Mouse (Mus musculus) heart, postnatal 36 days (tissue): ENCODE measurements around the gene Efemp2. TPM values are rescaled to one million over a fixed set of nuclear protein-coding genes. Genes with fewer than 3 reads are reported as not detected.
"Not testable (repeated sequence)": the region's sequence is repeated elsewhere in the genome, so short reads cannot be mapped to it uniquely, and the experiment has no call there.

Experiments used
- DNase-seq, 2 experiments: peaks; one replicate each; pipeline ENCODE4 v3.0.0; 2021 to 2022
- intact Hi-C: fragments of 180-260 bp; cut with DNase I; formaldehyde crosslinking; loops from one replicate; pipeline ENCODE4 v1.15.1; 2025
- total RNA-seq, 2 experiments: library from RNA; stranded (reverse); gene quantifications; 2 replicates each; pipeline ENCODE4 v1.2.3; 2021

Gene Efemp2
- total RNA-seq, 2 experiments from 2014 or later: 9.0 to 9.8 TPM

- intact Hi-C loops: loop anchor here (2.0 kb wide), 1 partner anchor 20 kb away; the partner anchor contains the start of gene Snx32
Measured at GRCm38 (mm10) chr19:5490898-5491708, 17.3 kb downstream of the Efemp2 start.

GRCm38 (mm10) chr19:5492641-5493040, 18.9 kb downstream of the Efemp2 start:
- DNase-seq: no peak
- intact Hi-C loops: no loop called here

More at GRCm38 (mm10) chr19:5490898-5491708, 17.3 kb downstream of the Efemp2 start:
- DNase-seq: peak; percentile 87 to 92

GRCm38 (mm10) chr19:5493301-5493721, 19.6 kb downstream of the Efemp2 start:
- DNase-seq, intact Hi-C loops: not testable (repeated sequence)

- no peak for DNase-seq
- intact Hi-C loops: no loop called here
Measured at GRCm38 (mm10) chr19:5494314-5494713, 20.6 kb downstream of the Efemp2 start.

GRCm38 (mm10) chr19:5495353-5496051, 21.7 kb downstream of the Efemp2 start:
- DNase-seq: no peak
- intact Hi-C loops: no loop called here

GRCm38 (mm10) chr19:5496052-5496370, 22.3 kb downstream of the Efemp2 start:
- DNase-seq: no peak

GRCm38 (mm10) chr19:5500330-5500875, 26.6 kb downstream of the Efemp2 start:
- DNase-seq: no peak
- intact Hi-C loops: no loop called here

More at GRCm38 (mm10) chr19:5496052-5496370, 22.3 kb downstream of the Efemp2 start:
- intact Hi-C loops: no loop called here

- no peak for DNase-seq
- intact Hi-C loops: no loop called here
Measured at GRCm38 (mm10) chr19:5503687-5504086, 29.9 kb downstream of the Efemp2 start, which contains the start of gene 1700020D05Rik. 1700020D05Rik (minus strand) TSS chr19:5503787.

- intact Hi-C loops: loop anchor here (2.0 kb wide), 1 partner anchor 20 kb away; the partner anchor contains the start of gene Cfl1
- peak; percentile 94 to 95 for DNase-seq
Measured at GRCm38 (mm10) chr19:5510031-5511026, 36.6 kb downstream of the Efemp2 start, which contains the start of gene Snx32. Snx32 (minus strand) TSS chr19:5510538.

GRCm38 (mm10) chr19:5511074-5511632, 37.4 kb downstream of the Efemp2 start:
- intact Hi-C loops: loop anchor here (2.0 kb wide), 1 partner anchor 20 kb away; the partner anchor contains the start of gene Cfl1

GRCm38 (mm10) chr19:5512091-5513004, 38.6 kb downstream of the Efemp2 start:
- intact Hi-C loops: no loop called here
- DNase-seq: no peak

More at GRCm38 (mm10) chr19:5511074-5511632, 37.4 kb downstream of the Efemp2 start:
- no peak for DNase-seq

- no peak for DNase-seq
- intact Hi-C loops: no loop called here
Measured at GRCm38 (mm10) chr19:5513005-5513349, 39.2 kb downstream of the Efemp2 start.

GRCm38 (mm10) chr19:5515840-5516777, 42.4 kb downstream of the Efemp2 start:
- intact Hi-C loops: no loop called here
- no peak for DNase-seq

- intact Hi-C loops: no loop called here
- DNase-seq: no peak
Measured at GRCm38 (mm10) chr19:5516906-5517505, 43.3 kb downstream of the Efemp2 start.

GRCm38 (mm10) chr19:5518721-5519120, 45.0 kb downstream of the Efemp2 start:
- no peak for DNase-seq
- intact Hi-C loops: no loop called here

- intact Hi-C loops: no loop called here
- DNase-seq: no peak
Measured at GRCm38 (mm10) chr19:5525204-5525603, 51.5 kb downstream of the Efemp2 start.
